Mouse (Mus musculus) MEL-GATA-1-ER (cell line): Measurements from ENCODE around the gene Irgc1.

Experiments
- DNase-seq: peaks from one replicate; pipeline ENCODE4 v3.0.0-alpha.2; 2012; ENCODE audit warnings: low read depth; ENCODE audit errors: extremely low read depth

Irgc1 gene

GRCm38 (mm10) chr7:24437981-24438380 is 14.1 kb downstream of the Irgc1 start:
- no peak for DNase-seq

- no peak for DNase-seq
Observed at GRCm38 (mm10) chr7:24435305-24435704, 16.8 kb downstream of the Irgc1 start.

DNA sequence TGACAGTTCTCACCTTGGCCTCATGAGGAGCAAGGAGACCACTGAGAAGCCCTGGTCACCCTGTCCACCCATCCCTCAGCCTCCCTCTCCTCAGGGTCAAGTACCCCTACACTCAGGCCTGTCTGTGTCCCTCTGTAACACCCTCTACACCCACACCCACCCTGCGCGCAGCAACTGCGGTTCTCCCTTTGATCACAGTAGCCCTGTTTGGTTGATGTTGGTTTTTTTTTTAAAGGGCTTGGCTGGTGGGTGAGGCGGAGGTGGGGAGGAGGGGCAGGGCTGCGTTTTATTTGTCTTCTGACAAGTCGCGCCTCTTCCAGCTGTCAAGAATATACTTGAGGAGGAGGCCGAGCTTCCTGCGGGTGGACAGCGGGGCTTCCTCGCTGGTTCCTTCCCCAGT is 20.4 kb downstream of the Irgc1 start:
- no peak for DNase-seq

DNA sequence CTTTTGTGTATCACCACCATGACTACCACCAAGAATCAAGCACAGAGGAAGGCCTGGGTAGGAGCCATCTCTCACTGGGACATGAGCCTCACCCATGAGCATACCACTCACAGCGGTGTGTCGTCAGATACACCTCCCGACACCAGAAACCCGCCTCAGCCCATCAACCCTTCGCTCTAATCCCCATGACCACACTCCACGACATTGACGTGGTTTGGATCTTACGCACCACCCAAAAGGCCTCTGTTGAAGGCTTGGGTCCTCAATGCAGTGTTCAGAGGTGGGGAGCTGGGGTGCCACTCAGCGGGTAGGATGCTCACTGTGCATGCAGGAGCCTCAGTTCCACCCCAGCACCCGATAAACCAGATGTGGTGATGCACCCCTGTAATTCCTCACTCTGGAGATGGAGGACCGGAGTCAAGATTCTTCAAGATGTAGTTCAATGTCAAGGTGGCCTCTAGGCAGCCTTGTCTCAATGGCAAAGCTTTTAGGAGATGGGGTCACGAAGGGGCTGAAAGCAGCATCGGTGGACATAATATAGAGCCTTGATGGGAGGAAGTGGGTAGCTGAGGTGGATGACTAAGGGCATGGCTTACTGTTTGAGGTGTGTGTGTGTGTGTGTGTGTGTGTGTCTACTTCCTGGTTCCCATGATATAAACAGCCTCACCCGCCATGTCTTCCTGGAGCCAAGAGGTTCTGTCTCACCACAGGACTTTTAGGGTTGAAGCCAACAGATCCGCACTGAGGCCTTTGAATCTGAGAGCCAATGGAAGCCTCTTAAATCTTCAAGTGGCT is 21.3 kb downstream of the Irgc1 start:
- no peak for DNase-seq

DNA sequence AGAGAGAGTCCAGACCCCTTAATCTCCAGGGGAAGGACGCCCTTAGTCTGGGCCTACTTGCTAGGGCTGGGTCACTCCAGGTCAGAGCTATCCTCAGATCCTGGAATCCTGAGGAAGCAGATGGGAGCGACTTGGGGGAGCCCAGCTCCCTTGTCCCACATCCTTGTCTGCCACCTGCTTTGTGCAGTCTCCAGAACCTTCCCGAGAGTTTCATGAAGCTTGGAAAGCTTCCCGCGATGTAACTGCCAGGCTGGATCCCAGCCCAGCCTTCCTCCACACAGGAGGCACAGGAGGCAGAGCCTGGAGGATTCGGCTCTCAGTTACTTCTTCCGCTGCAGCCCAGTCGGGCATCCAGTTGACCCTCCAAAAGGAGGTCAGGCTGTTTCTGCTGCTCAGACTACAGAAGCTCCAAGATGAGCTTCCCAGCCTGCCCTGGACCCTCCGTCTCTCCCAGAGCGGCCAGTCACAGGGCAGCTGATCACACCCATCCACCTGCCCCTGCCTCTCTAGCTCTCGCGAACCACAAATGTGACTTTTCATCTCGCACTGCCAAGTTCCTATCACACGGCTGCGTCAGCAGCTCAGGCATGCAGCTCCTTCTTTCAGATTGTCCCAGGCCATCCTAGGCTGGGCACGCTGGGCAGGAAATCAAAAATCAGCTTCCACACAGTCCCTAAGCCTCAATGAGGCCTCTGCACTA is 22.5 kb downstream of the Irgc1 start:
- DNase-seq = no peak

DNA sequence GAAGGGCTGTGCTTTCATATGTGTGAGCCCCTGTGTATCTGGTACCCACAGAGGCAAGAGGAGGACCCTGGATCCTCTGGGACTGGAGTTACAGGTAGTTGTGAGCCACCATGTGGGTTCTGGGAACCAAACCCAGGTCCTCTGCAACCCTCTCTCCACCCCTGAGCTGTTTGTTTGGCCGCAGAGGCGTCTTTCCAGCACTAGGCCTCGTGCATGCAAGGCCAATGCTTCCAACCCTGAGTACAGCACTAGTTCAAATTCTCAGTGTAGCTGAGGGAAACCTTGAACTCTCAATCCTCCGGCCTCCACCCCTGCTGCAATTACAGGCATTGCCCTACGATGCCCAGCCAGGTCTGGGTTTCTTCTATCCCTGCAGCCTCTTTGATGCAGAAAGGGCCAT is 23.4 kb downstream of the Irgc1 start:
- no peak for DNase-seq

DNA sequence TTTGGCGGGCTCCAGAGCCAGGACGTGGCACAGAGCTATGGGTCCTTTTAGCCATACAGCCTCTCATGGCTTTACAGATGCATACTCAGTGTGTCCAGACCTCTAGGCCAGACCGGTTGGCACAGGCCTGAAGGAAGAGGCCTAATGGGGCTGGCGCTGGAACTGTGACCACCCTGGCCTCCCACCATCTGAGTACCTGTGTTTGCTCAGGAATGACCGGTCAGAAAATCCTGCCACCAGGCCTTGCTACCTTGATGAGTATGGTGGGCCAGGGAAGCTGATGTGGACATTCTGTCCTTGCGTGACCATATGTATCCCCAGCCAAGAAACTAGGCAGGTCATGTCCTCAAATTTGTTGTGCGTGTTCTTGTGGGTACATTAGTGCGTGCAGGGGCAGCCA is 24.9 kb downstream of the Irgc1 start:
- DNase-seq = no peak

DNA sequence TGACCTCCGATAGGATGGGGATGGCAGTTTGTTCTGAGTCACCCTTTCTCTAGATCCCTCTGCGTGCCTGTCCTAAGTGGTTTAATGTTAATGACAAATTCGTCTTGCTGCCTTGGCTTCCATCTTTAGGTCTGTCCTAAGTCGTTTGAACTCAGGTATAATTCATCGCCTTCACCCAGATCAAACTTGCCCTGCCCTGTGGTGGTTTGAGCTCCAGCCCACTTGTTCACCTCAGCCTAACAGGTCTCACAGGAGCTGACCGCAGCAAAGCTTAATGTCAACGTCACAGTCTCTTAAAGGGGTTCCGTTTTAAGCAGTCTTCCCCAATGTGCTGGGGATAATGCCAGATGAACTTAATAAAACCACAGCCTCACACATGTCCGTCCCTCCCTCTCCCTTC is 26.2 kb downstream of the Irgc1 start:
- no peak for DNase-seq

GRCm38 (mm10) chr7:24423956-24424732 is 28.0 kb downstream of the Irgc1 start:
- DNase-seq = no peak

GRCm38 (mm10) chr7:24423107-24423763 is 28.9 kb downstream of the Irgc1 start:
- DNase-seq = no peak

DNA sequence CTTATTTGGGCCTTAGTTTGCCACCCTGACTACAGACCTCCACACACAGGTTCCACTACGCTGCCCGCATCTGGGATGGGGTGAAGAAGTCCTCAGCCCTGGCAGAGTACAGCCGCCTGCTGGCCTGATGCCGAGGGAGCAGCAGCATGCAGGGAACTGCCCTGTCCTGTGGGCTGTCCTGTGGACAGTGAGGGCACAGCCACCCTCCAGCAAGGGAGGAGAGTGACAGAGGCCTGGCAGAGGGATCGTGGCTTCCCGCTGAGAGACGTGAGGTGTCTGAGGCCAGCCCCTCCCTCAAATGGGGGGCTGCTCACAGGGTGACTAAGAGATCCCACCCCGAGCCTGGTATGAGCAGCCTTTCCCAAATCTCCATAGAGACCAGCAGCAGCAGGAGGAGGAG is 29.8 kb downstream of the Irgc1 start:
- DNase-seq = no peak

DNA sequence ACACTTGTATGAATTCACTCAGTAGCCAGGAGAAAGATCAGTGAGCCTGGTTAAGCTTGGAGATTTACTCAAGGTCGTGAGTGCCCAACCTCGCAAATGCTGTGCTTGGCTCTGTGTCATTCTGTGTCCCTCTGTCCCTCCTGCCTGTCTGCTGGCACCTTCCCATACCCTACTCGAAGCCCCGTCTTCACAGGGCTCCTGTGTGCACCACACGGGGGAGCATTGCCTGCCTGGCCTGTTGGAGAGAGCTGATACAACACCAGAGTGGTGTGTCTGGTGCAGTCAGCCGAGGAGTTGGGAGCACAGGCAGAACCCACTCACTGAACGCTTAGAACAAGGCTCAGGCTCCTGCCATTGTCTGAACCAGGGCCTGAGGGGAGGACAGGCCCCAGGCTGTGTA is 30.4 kb downstream of the Irgc1 start:
- no peak for DNase-seq

GRCm38 (mm10) chr7:24419579-24419978 is 32.5 kb downstream of the Irgc1 start:
- DNase-seq = no peak

DNA sequence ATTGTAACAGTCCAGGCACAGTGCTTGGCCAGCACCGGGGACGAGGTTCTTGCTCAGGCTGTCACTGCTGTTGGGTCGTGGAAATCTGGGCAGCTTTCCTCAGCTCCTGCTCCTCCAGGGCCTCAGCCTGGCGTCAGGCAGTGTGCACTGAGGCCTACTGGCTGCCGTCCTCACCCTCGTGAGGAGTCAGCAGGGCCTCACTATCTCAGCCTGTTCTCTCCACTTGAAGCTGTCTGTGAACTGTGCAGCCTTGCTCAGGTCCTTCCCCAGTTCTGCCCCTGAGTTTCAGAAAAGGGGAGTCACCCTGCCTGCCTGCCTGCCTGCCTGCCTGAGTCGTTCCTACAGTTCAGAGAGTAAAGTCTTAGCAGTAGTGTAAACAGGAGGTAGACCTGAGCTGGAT is 36.8 kb downstream of the Irgc1 start:
- no peak for DNase-seq

DNA sequence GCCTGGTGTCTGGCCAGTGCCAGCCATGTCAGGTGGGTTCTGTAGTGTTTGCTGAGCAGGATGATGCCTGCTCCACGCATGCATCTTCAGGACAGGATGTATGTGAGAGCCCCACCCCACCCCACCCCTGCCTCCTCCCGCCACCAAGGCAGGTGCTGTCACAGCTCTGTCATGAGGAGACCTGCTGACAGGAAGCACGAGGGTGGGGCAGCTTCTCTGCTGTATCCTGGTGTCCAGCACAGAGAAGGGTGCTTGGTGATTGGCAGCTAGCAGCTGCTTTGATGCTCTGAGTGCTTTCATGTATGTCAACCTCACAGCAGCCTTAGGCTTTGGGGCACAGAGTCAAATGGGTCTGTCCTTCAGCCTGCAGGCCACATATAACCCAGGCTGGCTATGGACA is 38.5 kb downstream of the Irgc1 start:
- DNase-seq = no peak

DNA sequence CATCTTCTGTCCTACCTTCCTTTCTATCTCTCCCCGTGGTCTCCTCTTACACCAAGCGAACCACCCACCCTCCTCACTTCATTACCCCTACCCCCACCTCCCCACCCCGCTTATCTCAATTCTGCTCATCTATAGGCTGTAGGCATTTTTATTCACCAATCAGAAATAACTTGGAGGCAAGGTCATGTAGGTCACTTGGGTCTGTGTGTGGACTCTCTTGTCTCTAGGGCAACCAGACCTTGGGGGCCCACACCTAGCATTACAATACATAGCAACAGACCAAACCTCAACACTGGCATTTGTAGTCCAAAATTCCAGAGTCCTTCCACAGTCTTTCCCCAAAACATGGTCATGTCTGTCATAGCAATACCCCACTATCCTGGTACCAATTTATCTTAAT is 41.3 kb downstream of the Irgc1 start:
- DNase-seq = no peak

GRCm38 (mm10) chr7:24410123-24410522 is 42.0 kb downstream of the Irgc1 start:
- no peak for DNase-seq

DNA sequence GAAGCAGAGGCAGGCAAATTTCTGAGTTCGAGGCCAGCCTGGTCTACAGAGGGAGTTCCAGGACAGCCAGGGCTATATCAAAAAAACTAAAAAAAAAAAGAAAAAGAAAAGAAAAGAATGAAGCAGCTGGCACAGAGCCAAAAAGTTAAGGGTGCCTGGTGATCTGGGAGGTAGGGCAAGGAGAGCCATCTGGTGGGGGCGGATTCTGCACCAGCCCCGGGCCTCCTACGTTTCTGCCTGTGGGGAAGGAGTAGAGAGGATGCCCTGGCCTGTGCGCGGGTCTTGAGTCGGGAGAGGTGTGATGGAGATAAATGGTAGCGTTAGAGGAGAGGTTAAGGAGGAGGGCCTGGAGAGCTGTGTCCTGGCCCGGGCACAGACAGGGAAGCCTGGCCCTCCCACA is 43.9 kb downstream of the Irgc1 start:
- DNase-seq = no peak

DNA sequence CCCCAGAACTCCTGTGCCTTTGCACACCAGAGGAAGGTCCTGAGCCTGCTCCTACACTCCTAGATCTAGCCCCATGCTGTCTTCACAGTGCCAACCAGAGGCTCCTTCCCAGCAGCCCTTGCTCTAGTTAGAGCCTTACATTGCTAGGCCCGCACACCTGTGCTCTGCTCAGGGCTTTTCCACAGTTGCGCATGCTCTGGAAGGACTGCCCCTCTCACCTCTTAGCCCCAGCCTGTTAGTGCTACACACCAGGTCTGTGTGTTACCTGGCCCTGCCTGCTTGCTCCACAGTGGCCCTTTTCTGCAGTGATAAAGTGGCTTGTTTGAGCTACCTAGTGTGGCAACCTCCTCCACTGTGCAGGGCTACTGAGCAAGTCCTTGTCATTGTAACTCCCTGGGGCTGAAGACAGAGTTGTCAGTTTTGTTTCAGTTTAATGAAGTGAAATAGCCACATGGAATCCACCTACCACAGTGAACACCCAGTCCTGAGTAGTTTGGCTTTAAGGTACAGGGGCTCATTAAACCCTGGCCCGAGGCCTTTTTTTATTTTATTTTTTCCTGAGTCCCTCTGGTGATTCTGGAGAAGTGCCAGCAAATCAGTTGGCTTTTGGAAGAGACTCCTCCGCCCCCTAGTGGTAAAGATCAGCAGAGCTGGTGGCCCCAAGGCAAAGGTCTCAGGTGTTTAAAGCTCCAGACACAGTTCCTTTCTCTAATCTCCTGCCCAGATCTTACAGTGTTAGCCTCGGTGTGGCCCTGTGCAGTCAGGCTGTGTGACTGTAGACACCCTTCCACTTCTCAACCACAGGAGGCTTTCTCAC is 45.4 kb downstream of the Irgc1 start:
- no peak for DNase-seq

DNA sequence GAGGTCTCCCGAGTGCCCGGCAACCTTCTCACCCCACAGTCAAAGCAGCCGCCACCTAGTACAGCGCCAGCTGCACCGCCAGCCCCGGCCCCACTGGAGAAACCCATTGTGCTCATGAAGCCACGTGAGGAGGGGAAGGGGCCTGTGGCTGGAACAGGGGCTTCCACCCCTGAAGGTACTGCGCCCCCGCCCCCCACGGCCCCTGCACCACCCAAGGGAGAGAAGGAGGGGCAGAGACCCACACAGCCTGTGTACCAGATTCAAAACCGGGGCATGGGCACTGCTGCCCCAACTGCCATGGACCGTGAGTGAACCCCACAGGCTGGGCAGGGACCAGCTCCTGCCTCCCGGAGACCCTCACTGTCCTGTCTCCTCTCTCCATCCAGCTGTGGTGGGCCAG is 46.4 kb downstream of the Irgc1 start:
- DNase-seq = no peak

DNA sequence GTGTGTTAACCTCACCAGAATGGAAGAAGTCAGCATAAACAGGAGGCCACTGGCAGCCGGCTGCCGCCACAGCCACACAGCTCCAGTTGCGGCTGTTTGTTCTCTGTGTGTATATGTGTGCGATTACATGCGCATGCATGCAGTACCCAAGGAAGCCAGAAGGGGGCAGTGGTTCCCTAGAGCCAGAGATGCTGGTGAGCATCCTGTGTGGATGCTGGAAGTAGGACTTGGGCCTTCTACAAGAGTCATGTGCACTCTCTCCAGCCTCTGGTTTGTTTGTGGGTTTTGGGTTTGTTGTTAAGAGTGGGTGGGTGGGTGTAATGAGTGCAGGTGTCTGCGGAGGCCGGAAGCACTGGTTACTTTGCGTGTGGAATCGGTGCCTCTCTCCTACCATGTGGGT is 49.2 kb downstream of the Irgc1 start:
- DNase-seq = no peak
